9 mouse cellular contexts compared by ENCODE assay signal in genomic region chr11:6405591-6406081, GRCm38 (mm10). TPM values are rescaled to one million over a fixed set of nuclear protein-coding genes. Genes with fewer than 3 reads are reported as not detected.
DNase-seq lines count a peak whose midpoint lies in the region; ATAC-seq and TF ChIP-seq lines count a peak whose summit lies in the region.
"Had no signal": no experiment of that assay in that cellular context is flagged by ENCODE, and none has a peak within 500 bp of the region (broad histone marks: within the 10 kb centered on the region; RNA-seq: fewer than 3 reads in every experiment).

No protein-coding gene starts in this region.

- no peaks in the 10 kb centered on the region for H3K9me3 ChIP-seq in forebrain, postnatal 0 days (ENCODE audit: low read length)
- H3K9me3 ChIP-seq in intestine, embryonic 15.5 days = no peaks in the 10 kb centered on the region
- no peaks in the 10 kb centered on the region for H3K9me3 ChIP-seq in midbrain, embryonic 15.5 days

- no peak for DNase-seq in left cerebral cortex, adult 2 months (ENCODE audit: extremely low spot score in 1 of 2, low spot score in 2 of 2)
- no peak for DNase-seq in left cerebral cortex, adult 9 months (ENCODE audit: low spot score in 2 of 2)
- peak; percentile 62 to 74 for DNase-seq in adrenal gland, postnatal 36 days
- no peak for DNase-seq in forebrain, postnatal 0 days
- no peak for DNase-seq in embryo, embryonic 11 days

- WGBS in forebrain, postnatal 0 days = 81% methylated on average over 4 of the region's 4 CpGs
- WGBS in intestine, embryonic 15.5 days = 54% methylated on average over 4 of the region's 4 CpGs
- 92% methylated on average over 4 of the region's 4 CpGs for WGBS in midbrain, embryonic 15.5 days

- intact Hi-C loops in left cerebral cortex, adult 2 months (cut with DNase I) = no loop called here

- no peaks in the 10 kb centered on the region for H3K27me3 ChIP-seq in forebrain, postnatal 0 days (ENCODE audit: insufficient read depth, low read length)
- H3K27me3 ChIP-seq in intestine, embryonic 15.5 days (replicated peaks) = no peaks in the 10 kb centered on the region
- no peaks in the 10 kb centered on the region for H3K27me3 ChIP-seq in midbrain, embryonic 15.5 days (replicated peaks)
- H3K27me3 ChIP-seq: Patski had no signal

- peak overlapping the region; percentile 84 for H3K27ac ChIP-seq in left cerebral cortex, adult 2 months
- H3K27ac ChIP-seq in forebrain, postnatal 0 days (ENCODE audit: low read depth, low read length) = peak overlapping the region; percentile 54
- peak overlapping the region; percentile 79 for H3K27ac ChIP-seq in intestine, embryonic 15.5 days
- H3K27ac ChIP-seq in midbrain, embryonic 15.5 days = peak overlapping the region; percentile 58

- H3K4me3 ChIP-seq in left cerebral cortex, adult 2 months = no peak overlapping the region
- no peak overlapping the region for H3K4me3 ChIP-seq in forebrain, postnatal 0 days (ENCODE audit: low read depth, low read length)
- no peak overlapping the region for H3K4me3 ChIP-seq in intestine, embryonic 15.5 days (replicated peaks)
- no peak overlapping the region for H3K4me3 ChIP-seq in midbrain, embryonic 15.5 days

- no peaks in the 10 kb centered on the region for H3K4me1 ChIP-seq in forebrain, postnatal 0 days (ENCODE audit: insufficient read depth)
- peaks cover 30% of the 10 kb centered on the region for H3K4me1 ChIP-seq in intestine, embryonic 15.5 days (replicated peaks)
- H3K4me1 ChIP-seq in midbrain, embryonic 15.5 days = peaks cover 7% of the 10 kb centered on the region

- H3K9ac ChIP-seq in forebrain, postnatal 0 days = no peak overlapping the region
- H3K9ac ChIP-seq in intestine, embryonic 15.5 days = 0 out of 2 replicates have a peak overlapping the region, but pooled peaks have one; percentile 6
- H3K9ac ChIP-seq in midbrain, embryonic 15.5 days = no peak overlapping the region

- no peak for TF ChIP-seq CTCF in left cerebral cortex, adult 2 months (IDR thresholded peaks at IDR 0.05)
- no peak for TF ChIP-seq CTCF in forebrain, postnatal 0 days (IDR thresholded peaks at IDR 0.05; ENCODE audit: low read depth)

- no peak for ATAC-seq in forebrain, postnatal 0 days
- 0 out of 2 replicates have a peak, but pooled peaks have one; percentile 35 for ATAC-seq in intestine, embryonic 15.5 days
- ATAC-seq in midbrain, embryonic 15.5 days (replicated peaks) = no peak
- ATAC-seq in CD4-positive, CD25-positive, alpha-beta regulatory T cell, adult 4 months = no peak
- ATAC-seq: Patski had no signal

- H3K36me3 ChIP-seq in forebrain, postnatal 0 days (ENCODE audit: insufficient read depth) = peaks cover 53% of the 10 kb centered on the region
- H3K36me3 ChIP-seq in intestine, embryonic 15.5 days = peaks cover 41% of the 10 kb centered on the region
- H3K36me3 ChIP-seq in midbrain, embryonic 15.5 days (replicated peaks) = peaks cover 56% of the 10 kb centered on the region

- H3K4me2 ChIP-seq in forebrain, postnatal 0 days (ENCODE audit: low read depth) = no peak overlapping the region
- no peak overlapping the region for H3K4me2 ChIP-seq in intestine, embryonic 15.5 days (replicated peaks)
- no peak overlapping the region for H3K4me2 ChIP-seq in midbrain, embryonic 15.5 days

RNA-seq across cellular contexts. Expression of gene Ppia, which starts 9.6 kb away (rescaled TPM):
- 1,000 to 10,000 TPM; 1,634 to 1,792 TPM for total RNA-seq in left cerebral cortex, adult 2 months (2021)
- 1,000 to 10,000 TPM; 1,935 TPM for total RNA-seq in adrenal gland, postnatal 36 days (2021)
- 3,025 and 4,002 TPM in 2 replicates for total RNA-seq in forebrain, postnatal 0 days (2014; rRNA removed)
- 5,423 and 7,006 TPM in 2 replicates for polyA plus RNA-seq in forebrain, postnatal 0 days (2015; fragmentation: Nextera tagmentation; extraction: Ambion mirVana)
- 5,895 and 6,298 TPM in 2 replicates for polyA plus RNA-seq in intestine, embryonic 15.5 days (2015; fragmentation: Nextera tagmentation; extraction: Ambion mirVana)
- polyA plus RNA-seq in midbrain, embryonic 15.5 days (2015; fragmentation: Nextera tagmentation; extraction: Ambion mirVana) = 3,416 and 3,418 TPM in 2 replicates
- polyA plus RNA-seq in CD4-positive, CD25-positive, alpha-beta regulatory T cell, adult 4 months (2017; shearing (Covaris generic)) = 1,000 to 10,000 TPM; 2,528 to 2,595 TPM

RNA-seq across cellular contexts. Expression of gene Zmiz2, which starts 16.8 kb away (rescaled TPM):
- total RNA-seq in left cerebral cortex, adult 2 months (2021) = 100 to 1,000 TPM; 226 to 228 TPM
- total RNA-seq in adrenal gland, postnatal 36 days (2021) = 10 to 100 TPM; 49.1 to 51.0 TPM
- total RNA-seq in forebrain, postnatal 0 days (2014; rRNA removed) = 109 and 129 TPM in 2 replicates
- 38.1 and 43.8 TPM in 2 replicates for polyA plus RNA-seq in forebrain, postnatal 0 days (2015; fragmentation: Nextera tagmentation; extraction: Ambion mirVana)
- polyA plus RNA-seq in intestine, embryonic 15.5 days (2015; fragmentation: Nextera tagmentation; extraction: Ambion mirVana) = 9.2 and 10.9 TPM in 2 replicates
- 39.0 and 41.0 TPM in 2 replicates for polyA plus RNA-seq in midbrain, embryonic 15.5 days (2015; fragmentation: Nextera tagmentation; extraction: Ambion mirVana)
- polyA plus RNA-seq in CD4-positive, CD25-positive, alpha-beta regulatory T cell, adult 4 months (2017; shearing (Covaris generic)) = 10 to 100 TPM; 46.5 to 67.2 TPM

RNA-seq across cellular contexts. Expression of gene H2afv, which starts 38.6 kb away (rescaled TPM):
- 10 to 100 TPM; 39.6 to 41.4 TPM for total RNA-seq in left cerebral cortex, adult 2 months (2021)
- total RNA-seq in adrenal gland, postnatal 36 days (2021) = 10 to 100 TPM; 64.9 to 68.8 TPM
- total RNA-seq in forebrain, postnatal 0 days (2014; rRNA removed) = 55.3 and 68.0 TPM in 2 replicates
- polyA plus RNA-seq in forebrain, postnatal 0 days (2015; fragmentation: Nextera tagmentation; extraction: Ambion mirVana) = 185 and 235 TPM in 2 replicates
- 424 and 429 TPM in 2 replicates for polyA plus RNA-seq in intestine, embryonic 15.5 days (2015; fragmentation: Nextera tagmentation; extraction: Ambion mirVana)
- polyA plus RNA-seq in midbrain, embryonic 15.5 days (2015; fragmentation: Nextera tagmentation; extraction: Ambion mirVana) = 250 and 290 TPM in 2 replicates
- 100 to 1,000 TPM; 147 to 164 TPM for polyA plus RNA-seq in CD4-positive, CD25-positive, alpha-beta regulatory T cell, adult 4 months (2017; shearing (Covaris generic))

Comparison
In these comparisons a context has a peak if more than half of its experiments do, and no peak if none do; other contexts are left out.
1. DNase-seq: peak in adrenal gland, postnatal 36 days (2 of 2); none in left cerebral cortex, adult 2 months (0 of 2), left cerebral cortex, adult 9 months (0 of 2), forebrain, postnatal 0 days (single experiment) and embryo, embryonic 11 days (single experiment).
2. Peak in every context shown above with its lines, with median percentiles within 50 percentile points of each other: H3K27ac ChIP-seq.